Mouse (Mus musculus) frontal cortex, postnatal 10 days (tissue): ENCODE results near the gene Tomt.

ENCODE experiments used
- DNase-seq, 2 experiments: peaks; one replicate each; pipeline ENCODE4 v3.0.0; 2022; ENCODE audit warnings: low spot score in 2 of 2, mixed read lengths in 1 of 2

Tomt gene

GRCm38 (mm10) chr7:101858362-101858761 is 47.8 kb downstream of the Tomt start:
- no peak for DNase-seq

GRCm38 (mm10) chr7:101857094-101857493 is 49.1 kb downstream of the Tomt start, which contains the start of gene Folr2:
Gene Folr2 (minus strand): TSS chr7:101857194.
- no peak for DNase-seq

- DNase-seq: no peak
Measured at GRCm38 (mm10) chr7:101853816-101854215, 52.3 kb downstream of the Tomt start.

GRCm38 (mm10) chr7:101852846-101853245 is 53.3 kb downstream of the Tomt start:
- DNase-seq: no peak

GRCm38 (mm10) chr7:101851689-101852088 is 54.5 kb downstream of the Tomt start:
- no peak for DNase-seq
